Mouse (Mus musculus): ENCODE measurements at regions not wholly inside any gene's neighbourhood (a gene's known extent, or its start where the extent isn't known, plus 50 kb on each side); places are given as distances from the start of the nearest gene placed in this dataset.
"Not testable (repeated sequence)": the region's sequence is repeated elsewhere in the genome, so short reads cannot be mapped to it uniquely, and the experiment has no call there.

- DNase-seq: no peak
These were observed 109.5 kb upstream of the Tns3 start for GRCm38 (mm10) chr11:8773862-8774261.

GRCm38 (mm10) chr11:8773260-8773659 lies 108.9 kb upstream of the Tns3 start:
- DNase-seq: no peak

- peak; percentile 38 for DNase-seq
These were observed 108.2 kb upstream of the Tns3 start for GRCm38 (mm10) chr11:8772541-8772940.

GRCm38 (mm10) chr11:8768706-8769105 lies 104.4 kb upstream of the Tns3 start:
- DNase-seq: not testable (repeated sequence)

- DNase-seq: no peak
These were observed 101.2 kb upstream of the Tns3 start for GRCm38 (mm10) chr11:8765541-8765885.

- no peak for DNase-seq
These were observed 100.7 kb upstream of the Tns3 start for GRCm38 (mm10) chr11:8764861-8765540.

- DNase-seq: no peak
These were observed 99.1 kb upstream of the Tns3 start for GRCm38 (mm10) chr11:8763448-8763847.

GRCm38 (mm10) chr11:8762133-8762532 lies 97.8 kb upstream of the Tns3 start:
- DNase-seq: no peak

- DNase-seq: no peak
These were observed 97.3 kb upstream of the Tns3 start for GRCm38 (mm10) chr11:8761626-8762025.

GRCm38 (mm10) chr11:8759858-8760257 lies 95.5 kb upstream of the Tns3 start:
- no peak for DNase-seq

GRCm38 (mm10) chr11:8754508-8754907 lies 90.2 kb upstream of the Tns3 start:
- DNase-seq: not testable (repeated sequence)

GRCm38 (mm10) chr11:8735784-8736183 lies 71.4 kb upstream of the Tns3 start:
- DNase-seq: not testable (repeated sequence)

GRCm38 (mm10) chr11:8727007-8727406 lies 62.7 kb upstream of the Tns3 start:
- no peak for DNase-seq

- no peak for DNase-seq
These were observed 61.2 kb upstream of the Tns3 start for GRCm38 (mm10) chr11:8725505-8725904.

GRCm38 (mm10) chr11:8723102-8723640 lies 58.8 kb upstream of the Tns3 start:
- no peak for DNase-seq

GRCm38 (mm10) chr11:8719211-8719966 lies 55.1 kb upstream of the Tns3 start:
- DNase-seq: no peak

- DNase-seq: no peak
These were observed 53.4 kb upstream of the Tns3 start for GRCm38 (mm10) chr11:8717774-8718173.

- no peak for DNase-seq
These were observed 52.5 kb upstream of the Tns3 start for GRCm38 (mm10) chr11:8716858-8717257.

- no peak for DNase-seq
These were observed 51.4 kb upstream of the Tns3 start for GRCm38 (mm10) chr11:8715775-8716174.
